Mouse (Mus musculus): ENCODE data around the gene Aldoart1. TPM values are rescaled to one million over a fixed set of nuclear protein-coding genes. Genes with fewer than 3 reads are reported as not detected.

The Aldoart1 gene
- not detected in 2 replicates for polyA plus RNA-seq (2016; fragmentation: Nextera tagmentation; extraction: Ambion mirVana)

DNA sequence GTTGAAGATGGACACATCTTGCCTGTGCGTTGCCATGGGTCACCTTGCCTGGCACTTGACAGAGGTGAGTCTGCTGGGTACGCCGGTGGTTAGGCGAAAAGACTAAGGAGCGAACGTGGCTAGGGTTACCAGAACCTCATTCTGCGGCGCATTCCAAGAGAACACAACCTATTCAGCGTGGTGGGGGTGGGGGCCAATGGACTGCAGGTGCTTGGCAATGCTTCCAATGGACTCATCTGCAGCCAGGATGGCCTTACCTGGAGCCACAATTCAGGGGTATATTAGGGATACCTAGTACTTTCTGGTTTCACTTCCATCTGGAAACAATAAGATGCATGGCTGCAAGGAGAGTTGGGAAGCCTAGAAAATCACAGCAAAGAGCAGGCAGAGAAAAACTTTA, at the start of gene Aldoart1:
Aldoart1 (minus strand) TSS at position 101 of the 400 bp plus-strand sequence.
- Histone ChIP-seq H3K9ac (no peak within 1 kb of the TSS), H3K36me3 (no peaks in the 10 kb centered on the region), H3K9me3 (replicated peaks) (0 out of 2 replicates have a peak, but pooled peaks cover 3% of the 10 kb centered on the region), H3K4me3 (no peak within 1 kb of the TSS), H3K4me1 (no peaks in the 10 kb centered on the region), H3K27ac (no peak within 1 kb of the TSS), H3K4me2 (no peak within 1 kb of the TSS), H3K27me3 (replicated peaks) (no peaks in the 10 kb centered on the region)
- WGBS (ENCODE audit: insufficient replicate concordance) = 91% methylated on average over 9 of the region's 9 CpGs
- ATAC-seq = no peak

DNA sequence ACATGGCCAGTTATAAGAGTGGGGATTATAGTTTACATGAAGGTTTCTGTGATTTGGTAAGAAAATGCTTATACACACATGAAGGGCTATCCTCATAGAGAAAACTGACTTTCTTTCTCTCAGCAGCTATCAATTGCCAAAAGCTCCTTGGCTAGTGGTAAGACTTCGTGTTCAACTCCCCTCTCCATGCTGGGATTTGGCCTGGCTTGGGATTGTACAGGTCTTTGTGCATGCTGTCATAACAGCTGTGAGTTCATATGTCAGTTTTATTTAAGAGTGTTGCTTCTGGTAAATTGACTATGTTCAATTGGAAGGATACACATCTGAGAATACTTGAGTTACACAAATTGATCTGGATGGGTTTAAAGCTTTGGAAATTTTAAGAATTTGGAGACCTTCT, 49.1 kb upstream of the Aldoart1 start:
- H3K36me3 ChIP-seq = no peaks in the 10 kb centered on the region
- H3K4me2 ChIP-seq = no peak overlapping the region
- no peaks in the 10 kb centered on the region for H3K27me3 ChIP-seq (replicated peaks)
- H3K4me3 ChIP-seq = no peak overlapping the region
- H3K27ac ChIP-seq = no peak overlapping the region
- no peak overlapping the region for H3K9ac ChIP-seq
- no peak for ATAC-seq
- no peaks in the 10 kb centered on the region for H3K9me3 ChIP-seq (replicated peaks)
- WGBS (ENCODE audit: insufficient replicate concordance) = 42% methylated on average over 1 of the region's 1 CpGs
- no peaks in the 10 kb centered on the region for H3K4me1 ChIP-seq

DNA sequence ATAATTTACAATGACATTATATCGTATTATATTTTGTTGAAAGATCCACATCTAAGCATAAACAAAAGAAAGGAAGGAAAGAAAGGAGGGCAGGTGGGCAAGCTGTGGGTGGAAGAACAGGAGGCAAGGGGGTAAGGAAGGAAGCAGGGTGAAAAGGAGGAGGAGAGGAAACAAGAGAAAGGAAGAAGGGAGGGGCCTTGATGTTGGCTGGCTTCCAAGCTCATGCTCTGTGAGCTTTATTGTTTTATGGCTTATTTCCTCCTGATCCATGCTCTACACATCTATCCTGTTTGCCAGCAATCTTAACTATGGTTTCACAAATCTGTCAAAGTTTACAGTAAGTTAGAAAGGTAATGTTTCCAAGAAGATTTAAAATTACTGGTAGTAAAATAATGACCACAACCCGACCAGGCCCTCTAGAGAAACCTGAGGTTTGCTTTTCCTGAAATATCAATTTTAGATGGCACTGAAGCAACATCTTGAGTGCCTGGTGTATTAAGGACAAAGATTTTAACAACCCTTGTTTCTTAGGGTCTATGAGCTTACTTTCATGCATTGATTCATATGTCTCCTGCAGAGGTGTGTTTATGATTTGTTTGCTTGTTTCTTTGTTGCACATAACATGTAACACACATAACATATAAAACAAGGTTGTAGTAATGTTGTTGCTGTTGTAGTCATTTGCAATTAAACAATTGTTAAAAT, 13.1 kb upstream of the Aldoart1 start:
- Histone ChIP-seq H3K4me2 (no peak overlapping the region), H3K9ac (no peak overlapping the region), H3K4me3 (no peak overlapping the region), H3K9me3 (replicated peaks) (no peaks in the 10 kb centered on the region), H3K27ac (no peak overlapping the region), H3K36me3 (no peaks in the 10 kb centered on the region), H3K4me1 (no peaks in the 10 kb centered on the region), H3K27me3 (replicated peaks) (no peaks in the 10 kb centered on the region)
- WGBS (ENCODE audit: insufficient replicate concordance) = 67% methylated on average over 2 of the region's 2 CpGs
- no peak for ATAC-seq

DNA sequence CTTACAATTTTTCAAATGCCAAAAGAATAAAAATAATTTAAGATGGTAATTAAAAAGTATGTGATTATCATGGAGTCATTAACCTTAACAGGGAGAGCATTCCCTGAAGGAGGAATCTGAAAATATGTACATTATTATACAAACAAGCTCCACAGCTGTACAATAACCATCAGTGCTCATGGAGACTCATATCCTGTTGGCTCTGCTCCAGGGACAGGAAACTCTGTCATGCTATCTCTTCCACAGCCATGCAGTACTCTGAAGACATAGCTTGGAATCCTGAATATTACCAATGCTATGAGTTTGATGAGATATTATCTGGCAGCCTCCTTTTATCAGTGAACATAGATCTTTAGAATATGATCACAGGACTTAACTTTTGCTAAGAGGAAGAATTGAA, 8.2 kb downstream of the Aldoart1 start:
- no peak for ATAC-seq
- H3K36me3 ChIP-seq = no peaks in the 10 kb centered on the region
- no peak overlapping the region for H3K4me2 ChIP-seq
- H3K27me3 ChIP-seq (replicated peaks) = no peaks in the 10 kb centered on the region
- H3K9me3 ChIP-seq (replicated peaks) = no peaks in the 10 kb centered on the region
- H3K27ac ChIP-seq = no peak overlapping the region
- no peak overlapping the region for H3K9ac ChIP-seq
- no peak overlapping the region for H3K4me3 ChIP-seq
- H3K4me1 ChIP-seq = no peaks in the 10 kb centered on the region

DNA sequence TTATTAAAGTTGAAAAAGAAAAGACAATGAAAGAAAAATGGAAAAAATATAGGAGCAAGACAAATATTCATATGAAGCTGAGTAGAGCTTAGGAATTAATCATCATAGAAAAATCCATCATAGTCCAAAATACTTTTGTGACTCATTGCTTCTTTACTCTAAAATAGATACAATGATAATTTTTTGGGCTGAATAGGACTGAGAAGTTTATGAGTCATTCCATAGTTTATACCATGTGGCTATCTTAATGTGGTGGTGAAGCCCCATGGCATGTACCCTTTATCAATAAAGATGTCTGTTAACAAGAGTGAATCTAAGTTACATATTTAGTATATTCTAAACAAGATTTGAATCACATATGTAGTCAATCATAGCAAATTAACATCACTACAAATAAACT, 9.4 kb downstream of the Aldoart1 start:
- no peaks in the 10 kb centered on the region for H3K36me3 ChIP-seq
- no peak overlapping the region for H3K9ac ChIP-seq
- ATAC-seq = no peak
- no peaks in the 10 kb centered on the region for H3K9me3 ChIP-seq (replicated peaks)
- H3K27ac ChIP-seq = no peak overlapping the region
- no peaks in the 10 kb centered on the region for H3K4me1 ChIP-seq
- no peaks in the 10 kb centered on the region for H3K27me3 ChIP-seq (replicated peaks)
- H3K4me2 ChIP-seq = no peak overlapping the region
- no peak overlapping the region for H3K4me3 ChIP-seq

DNA sequence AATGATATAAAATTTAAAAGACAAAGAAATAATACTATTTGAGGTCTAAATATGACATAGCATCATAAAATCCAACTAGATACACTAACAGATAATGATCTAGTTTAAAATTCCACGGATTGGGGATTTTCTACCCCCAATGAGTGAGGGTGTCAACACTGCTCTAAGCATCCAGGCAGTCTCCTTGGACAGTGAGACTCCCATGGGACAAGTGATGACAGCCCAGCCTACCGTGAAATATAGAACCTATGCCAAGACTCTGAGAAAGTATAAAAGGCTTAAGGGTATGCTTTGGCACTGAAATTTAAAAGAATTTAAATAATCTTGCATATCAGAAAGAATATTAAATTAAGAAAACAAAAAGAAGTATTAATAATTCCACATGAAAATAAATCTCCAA, 16.0 kb downstream of the Aldoart1 start:
- Histone ChIP-seq H3K27me3 (replicated peaks) (no peaks in the 10 kb centered on the region), H3K9ac (no peak overlapping the region)

DNA sequence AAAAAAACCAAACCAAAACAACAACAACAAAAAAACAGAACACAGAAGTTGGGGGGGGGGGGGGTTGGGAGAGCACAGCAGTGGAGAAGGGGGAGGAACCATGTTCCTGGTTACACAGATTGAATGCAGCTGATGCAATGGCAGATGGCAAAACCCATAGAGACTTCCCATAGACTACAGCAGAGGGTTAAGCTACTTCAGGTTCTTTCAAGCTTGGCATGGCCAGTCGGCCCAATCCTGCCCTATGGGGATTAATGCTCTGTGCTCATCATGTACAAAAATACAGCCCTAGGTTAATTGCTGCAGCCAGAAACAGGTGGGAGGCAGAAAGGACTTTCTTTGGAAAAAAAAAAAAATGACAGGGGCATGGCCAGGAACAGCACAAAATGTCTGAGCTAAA, 17.0 kb downstream of the Aldoart1 start:
- no peaks in the 10 kb centered on the region for H3K36me3 ChIP-seq
- H3K4me3 ChIP-seq = no peak overlapping the region
- no peak for ATAC-seq
- 50% methylated on average over 1 of the region's 1 CpGs for WGBS (ENCODE audit: insufficient replicate concordance)
- H3K4me2 ChIP-seq = no peak overlapping the region
- no peak overlapping the region for H3K9ac ChIP-seq
- H3K4me1 ChIP-seq = no peaks in the 10 kb centered on the region
- no peaks in the 10 kb centered on the region for H3K27me3 ChIP-seq (replicated peaks)
- H3K27ac ChIP-seq = no peak overlapping the region
- no peaks in the 10 kb centered on the region for H3K9me3 ChIP-seq (replicated peaks)

More for the DNA sequence above, 16.0 kb downstream of the Aldoart1 start:
- no peak overlapping the region for H3K27ac ChIP-seq
- ATAC-seq = no peak
- H3K4me1 ChIP-seq = no peaks in the 10 kb centered on the region
- WGBS (ENCODE audit: insufficient replicate concordance) = 47% methylated on average over 2 of the region's 2 CpGs
- H3K9me3 ChIP-seq (replicated peaks) = no peaks in the 10 kb centered on the region
- H3K4me3 ChIP-seq = no peak overlapping the region
- no peak overlapping the region for H3K4me2 ChIP-seq
- H3K36me3 ChIP-seq = no peaks in the 10 kb centered on the region

DNA sequence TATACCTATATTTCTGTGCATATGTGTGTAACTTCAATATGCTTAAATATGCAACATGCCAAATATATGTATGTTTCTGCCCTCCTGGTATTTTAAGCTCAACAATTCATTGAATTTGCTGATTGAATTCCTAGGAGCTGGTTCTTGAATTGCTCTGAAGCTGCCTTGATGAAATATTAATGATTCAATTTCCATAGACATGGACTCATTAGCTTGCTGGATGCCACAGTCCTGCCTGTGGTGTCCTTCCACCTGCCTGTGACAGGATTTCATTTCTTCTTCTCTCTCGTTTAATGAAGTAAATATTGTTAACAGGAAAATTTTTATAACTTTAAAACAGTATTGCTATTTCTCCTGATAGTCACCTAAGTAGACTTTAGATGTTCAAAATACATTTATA, 51.6 kb downstream of the Aldoart1 start:
- Histone ChIP-seq H3K4me2 (no peak overlapping the region), H3K9me3 (replicated peaks) (no peaks in the 10 kb centered on the region), H3K36me3 (no peaks in the 10 kb centered on the region), H3K4me1 (no peaks in the 10 kb centered on the region), H3K9ac (no peak overlapping the region), H3K27ac (no peak overlapping the region), H3K4me3 (no peak overlapping the region), H3K27me3 (replicated peaks) (no peaks in the 10 kb centered on the region)
- no peak for ATAC-seq
- WGBS (ENCODE audit: insufficient replicate concordance) = 47% methylated on average over 1 of the region's 1 CpGs
